Mouse (Mus musculus) E14TG2a.4 (cell line): ENCODE data around the gene Plau.

Source experiments
- H3K27me3 ChIP-seq: 2 replicates; pipeline ENCODE4 v1.6.1; 2014; ENCODE audit warnings: low read length, control low read depth; ENCODE audit not compliant: insufficient read depth
- H3K36me3 ChIP-seq: 2 replicates; pipeline ENCODE4 v1.6.1; 2014; ENCODE audit warnings: low read length, control low read depth; ENCODE audit not compliant: insufficient read depth
- H3K4me1 ChIP-seq: replicated peaks from 2 replicates; pipeline ENCODE4 v1.6.1; 2014; ENCODE audit warnings: low read depth, low read length, control low read depth
- H3K4me3 ChIP-seq: replicated peaks from 2 replicates; pipeline ENCODE4 v1.5.1; 2014; ENCODE audit warnings: mild to moderate bottlenecking, low read length
- H3K9me3 ChIP-seq: 2 replicates; pipeline ENCODE4 v1.6.1; 2014; ENCODE audit warnings: low read length, control low read depth
- CTCF ChIP-seq: conservative IDR thresholded peaks from 2 replicates; pipeline ENCODE4 v1.5.1; 2014; ENCODE audit warnings: low read length
- NANOG ChIP-seq: IDR thresholded peaks from 2 replicates; pipeline ENCODE4 v1.6.1; 2014; ENCODE audit warnings: borderline replicate concordance, low read length, mixed read lengths
- POU5F1 ChIP-seq: IDR thresholded peaks from 2 replicates; pipeline ENCODE4 v1.6.1; 2014; ENCODE audit warnings: low read length, borderline replicate concordance

Gene Plau

GRCm38 (mm10) chr14:20865604-20866003 is 29.1 kb downstream of the Plau start:
- Histone ChIP-seq H3K9me3 (no peaks in the 10 kb centered on the region), H3K36me3 (no peaks in the 10 kb centered on the region), H3K4me3 (no peak overlapping the region), H3K4me1 (no peaks in the 10 kb centered on the region), H3K27me3 (peaks cover 3% of the 10 kb centered on the region; the same call in 1 of the 2 replicates)
- TF ChIP-seq POU5F1, result no peak
- TF ChIP-seq CTCF, result no peak
- TF ChIP-seq NANOG, result no peak

- TF ChIP-seq CTCF, result no peak
- TF ChIP-seq POU5F1, result no peak
- TF ChIP-seq NANOG, result no peak
- Histone ChIP-seq H3K4me3 (no peak overlapping the region), H3K9me3 (no peaks in the 10 kb centered on the region), H3K4me1 (no peaks in the 10 kb centered on the region), H3K36me3 (no peaks in the 10 kb centered on the region), H3K27me3 (peaks cover 3% of the 10 kb centered on the region; the same call in 1 of the 2 replicates)
Measured at GRCm38 (mm10) chr14:20866365-20866764, 29.9 kb downstream of the Plau start.

- no peaks in the 10 kb centered on the region for H3K36me3 ChIP-seq
- H3K4me1 ChIP-seq, result no peaks in the 10 kb centered on the region
- peaks cover 8% of the 10 kb centered on the region; the same call in 1 of the 2 replicates for H3K27me3 ChIP-seq
- TF ChIP-seq CTCF (no peak), POU5F1 (no peak), NANOG (no peak)
- no peaks in the 10 kb centered on the region for H3K9me3 ChIP-seq
- no peak overlapping the region for H3K4me3 ChIP-seq
Measured at GRCm38 (mm10) chr14:20870110-20870509, 33.6 kb downstream of the Plau start.

GRCm38 (mm10) chr14:20871495-20871894 is 35.0 kb downstream of the Plau start:
- no peak overlapping the region for H3K4me3 ChIP-seq
- no peaks in the 10 kb centered on the region for H3K4me1 ChIP-seq
- no peaks in the 10 kb centered on the region for H3K9me3 ChIP-seq
- peaks cover 8% of the 10 kb centered on the region; the same call in 1 of the 2 replicates for H3K27me3 ChIP-seq
- no peaks in the 10 kb centered on the region for H3K36me3 ChIP-seq
- TF ChIP-seq POU5F1 (no peak), CTCF (no peak), NANOG (no peak)

GRCm38 (mm10) chr14:20873307-20873706 is 36.8 kb downstream of the Plau start:
- Histone ChIP-seq H3K4me3 (no peak overlapping the region), H3K27me3 (peaks cover 8% of the 10 kb centered on the region; the same call in 1 of the 2 replicates), H3K36me3 (no peaks in the 10 kb centered on the region), H3K4me1 (no peaks in the 10 kb centered on the region), H3K9me3 (no peaks in the 10 kb centered on the region)
- TF ChIP-seq NANOG, result no peak
- TF ChIP-seq POU5F1, result no peak
- TF ChIP-seq CTCF, result peak; percentile 61

GRCm38 (mm10) chr14:20873931-20874330 is 37.5 kb downstream of the Plau start:
- H3K27me3 ChIP-seq, result peaks cover 10% of the 10 kb centered on the region; the same call in 1 of the 2 replicates
- H3K9me3 ChIP-seq, result no peaks in the 10 kb centered on the region
- H3K4me1 ChIP-seq, result no peaks in the 10 kb centered on the region
- no peaks in the 10 kb centered on the region for H3K36me3 ChIP-seq
- H3K4me3 ChIP-seq, result no peak overlapping the region
- TF ChIP-seq POU5F1 (no peak), NANOG (no peak), CTCF (no peak)

GRCm38 (mm10) chr14:20884691-20885090 is 48.2 kb downstream of the Plau start:
- Histone ChIP-seq H3K4me1 (peaks cover 34% of the 10 kb centered on the region), H3K27me3 (0 out of 2 replicates have a peak, but pooled peaks cover 4% of the 10 kb centered on the region), H3K4me3 (no peak overlapping the region), H3K9me3 (no peaks in the 10 kb centered on the region), H3K36me3 (no peaks in the 10 kb centered on the region)
- TF ChIP-seq CTCF (no peak), POU5F1 (no peak), NANOG (no peak)

- H3K9me3 ChIP-seq, result no peaks in the 10 kb centered on the region
- H3K4me1 ChIP-seq, result peaks cover 34% of the 10 kb centered on the region
- no peak overlapping the region for H3K4me3 ChIP-seq
- H3K27me3 ChIP-seq, result 0 out of 2 replicates have a peak, but pooled peaks cover 4% of the 10 kb centered on the region
- TF ChIP-seq POU5F1 (no peak), NANOG (no peak), CTCF (no peak)
- H3K36me3 ChIP-seq, result no peaks in the 10 kb centered on the region
Measured at GRCm38 (mm10) chr14:20885091-20885888, 48.8 kb downstream of the Plau start.
